Mouse (Mus musculus) small intestine, adult 2 months (tissue): Measurements from ENCODE around the gene Mpped2.

Experiments used
- CTCF ChIP-seq: fragments of 200-500 bp; IDR thresholded peaks from 2 replicates; pipeline ENCODE4 v1.5.1; 2012; ENCODE audit warnings: low read depth, mild to moderate bottlenecking, control low read depth, inconsistent platforms, low read length, moderate library complexity, mixed read lengths; ENCODE audit not compliant: insufficient replicate concordance, insufficient read length; ENCODE audit errors: extremely low read depth
- POLR2A ChIP-seq: fragments of 200-500 bp; IDR thresholded peaks from 2 replicates; pipeline ENCODE4 v1.6.1; 2012; ENCODE audit warnings: low read depth, mild to moderate bottlenecking, control low read depth, inconsistent platforms, low read length, moderate library complexity

DNA sequence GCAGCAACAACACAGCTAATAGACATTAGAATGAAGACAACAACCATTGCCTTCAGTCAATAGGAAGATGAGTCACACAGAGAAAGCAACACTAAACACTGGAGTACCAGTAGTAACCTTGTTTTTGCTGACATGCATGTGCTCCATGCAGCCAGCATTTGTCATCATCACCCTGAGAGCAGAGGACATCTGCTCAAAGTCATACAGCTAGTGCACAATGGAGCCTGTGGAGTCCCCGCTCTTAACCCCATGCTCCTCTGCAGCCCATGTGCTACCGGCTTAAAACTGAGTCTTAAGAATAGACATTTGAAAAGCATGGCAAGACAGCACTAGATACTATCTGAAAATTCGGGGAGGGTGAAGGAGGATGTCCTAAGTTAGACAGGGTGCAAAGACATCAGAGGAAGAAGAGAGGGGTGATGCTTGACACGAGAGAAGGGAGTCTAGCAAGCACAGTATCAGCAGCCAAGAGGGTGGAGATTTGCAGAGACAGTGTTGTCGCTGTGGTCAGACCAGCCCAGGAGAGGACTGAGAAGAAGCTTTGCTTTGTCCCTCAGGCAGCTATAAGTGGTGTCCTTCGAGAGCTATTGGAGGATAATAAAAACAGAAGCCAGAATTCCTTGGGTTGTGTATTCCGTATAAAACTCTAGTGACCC is 85.9 kb downstream of the Mpped2 start:
- TF ChIP-seq CTCF (no peak), POLR2A (no peak)
